Mouse (Mus musculus): ENCODE measurements around the gene Col4a2.

The Col4a2 gene

DNA sequence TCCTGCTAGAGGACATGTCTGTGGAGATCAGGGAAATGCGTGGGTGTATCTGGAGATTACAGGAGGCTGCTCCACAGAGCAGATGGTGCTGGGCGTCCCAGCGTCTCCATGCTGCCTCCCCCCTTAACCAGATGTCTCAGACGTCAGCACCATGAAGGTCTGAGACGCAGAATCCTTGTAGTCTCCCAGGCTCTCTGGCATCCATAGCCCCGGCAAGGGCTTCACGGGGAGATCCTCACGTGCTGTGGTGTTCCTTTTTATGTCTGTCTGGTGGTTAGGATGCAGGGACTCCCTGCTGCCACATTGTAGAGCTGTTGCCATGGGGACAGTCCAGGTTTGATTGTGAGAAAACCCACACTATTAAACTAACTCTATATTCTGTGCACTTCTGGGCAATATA is 101.7 kb downstream of the Col4a2 start:
- no peak for DNase-seq (ENCODE audit: low read depth, low spot score)

DNA sequence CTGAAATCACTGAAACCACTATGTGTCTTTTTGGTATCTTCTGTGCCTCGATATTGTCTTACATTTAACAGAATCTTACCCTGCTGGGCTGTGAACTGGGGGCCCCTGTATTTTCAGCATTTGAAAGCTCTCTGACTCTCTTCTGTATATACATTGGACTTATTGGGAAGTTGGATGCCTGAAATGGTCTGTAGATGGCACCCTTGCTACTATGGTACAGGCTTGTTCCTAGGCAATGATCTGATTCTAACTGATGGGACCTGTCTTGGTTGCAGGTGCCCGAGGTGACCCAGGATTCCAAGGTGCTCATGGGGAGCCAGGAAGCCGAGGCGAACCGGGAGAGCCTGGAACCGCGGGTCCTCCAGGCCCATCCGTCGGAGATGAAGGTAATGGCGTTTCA is 102.5 kb downstream of the Col4a2 start:
- DNase-seq (ENCODE audit: low read depth, low spot score), result no peak

DNA sequence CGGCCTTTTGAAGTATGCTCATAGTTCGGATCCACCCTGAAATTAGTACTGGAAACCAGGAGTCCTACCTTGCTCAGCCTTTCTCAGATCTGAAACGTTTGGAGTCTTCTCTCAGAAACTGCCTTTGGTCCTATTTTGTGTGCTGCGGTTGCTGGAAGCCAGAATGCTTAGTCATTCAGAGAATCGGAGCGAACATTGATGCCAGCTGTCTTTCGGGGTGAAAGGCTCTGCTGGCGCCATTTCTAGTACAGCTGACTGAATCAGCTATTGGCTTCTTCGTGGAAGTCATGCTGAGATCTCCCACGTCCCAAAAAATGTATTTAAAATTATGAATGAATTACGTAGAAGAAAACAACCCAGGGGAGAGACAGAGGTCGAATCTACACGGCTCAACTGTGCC is 105.2 kb downstream of the Col4a2 start:
- no peak for DNase-seq (ENCODE audit: low read depth, low spot score)

DNA sequence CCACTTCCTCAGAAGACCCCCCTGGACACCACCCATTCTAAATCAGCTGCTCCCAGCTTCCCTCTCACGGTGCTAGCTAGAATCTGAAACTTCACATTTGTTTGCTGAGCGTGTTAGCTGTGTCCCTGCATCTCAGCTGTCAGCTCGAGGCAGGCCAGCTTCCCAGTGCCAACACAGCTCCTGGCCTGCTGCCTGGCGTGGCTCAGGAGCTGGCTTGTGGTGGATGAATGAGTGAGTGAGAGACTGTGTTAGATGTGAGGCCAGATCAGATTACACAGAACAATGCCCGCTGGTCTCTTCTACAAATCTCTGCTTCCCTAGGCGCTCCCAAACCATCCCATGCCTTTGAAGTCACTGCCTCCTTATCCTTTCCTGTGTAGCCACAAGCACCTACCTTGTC is 106.6 kb downstream of the Col4a2 start:
- DNase-seq (ENCODE audit: low read depth, low spot score), result peak; percentile 70

DNA sequence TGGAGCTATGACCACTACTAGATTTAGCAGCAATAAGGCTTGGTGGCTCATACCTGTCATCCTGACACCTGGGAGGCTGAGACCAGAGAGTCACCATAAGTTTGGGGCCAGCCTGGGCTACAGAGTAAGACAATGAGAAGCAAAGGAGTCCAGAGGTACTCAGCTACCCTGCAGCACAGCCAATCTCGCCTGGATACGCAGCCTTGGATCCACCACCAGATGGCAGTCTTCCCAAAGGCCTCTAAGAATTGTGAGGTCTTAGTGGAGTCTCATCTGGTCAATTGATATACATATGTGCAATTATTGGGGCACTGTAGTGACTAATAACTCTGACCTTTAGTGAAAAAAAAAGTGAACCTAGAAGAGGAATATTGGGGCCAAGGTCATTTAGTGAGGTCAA is 107.0 kb downstream of the Col4a2 start:
- DNase-seq (ENCODE audit: low read depth, low spot score), result no peak

DNA sequence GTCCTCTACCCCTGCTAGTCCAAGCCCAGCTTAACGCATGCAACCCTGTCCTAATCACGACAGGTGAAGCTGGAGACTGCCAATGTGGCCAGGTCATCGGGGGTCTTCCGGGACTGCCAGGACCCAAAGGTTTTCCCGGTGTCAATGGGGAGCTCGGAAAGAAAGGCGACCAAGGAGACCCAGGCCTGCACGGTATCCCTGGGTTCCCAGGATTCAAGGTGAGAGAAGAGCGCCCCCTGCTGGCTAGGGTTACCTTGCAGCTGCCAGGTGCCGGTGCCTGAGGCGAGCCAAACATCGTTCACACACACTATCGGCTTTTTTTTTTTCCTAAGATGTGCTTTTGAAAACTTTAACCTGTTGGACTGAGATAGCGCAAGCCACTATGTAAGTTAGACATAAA is 108.5 kb downstream of the Col4a2 start:
- no peak for DNase-seq (ENCODE audit: low read depth, low spot score)

DNA sequence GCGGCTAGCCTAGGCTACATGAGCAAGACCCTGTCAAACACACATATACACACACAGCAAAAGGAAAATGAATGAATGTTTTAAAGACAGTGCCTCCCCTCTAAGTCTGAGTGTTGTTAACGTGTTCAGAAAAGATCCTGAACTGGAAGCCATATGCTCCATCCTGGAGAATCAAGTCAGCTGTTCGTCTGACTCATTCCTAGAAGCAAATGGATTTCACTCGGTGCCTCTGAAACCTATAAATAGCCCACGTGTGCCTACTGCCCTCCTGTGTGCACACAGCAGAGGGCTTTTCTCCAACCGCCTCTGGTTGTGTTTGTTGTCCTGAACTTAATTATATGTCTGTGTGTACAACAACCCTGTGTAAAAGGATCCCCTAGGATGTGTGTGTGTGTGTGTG is 109.4 kb downstream of the Col4a2 start:
- no peak for DNase-seq (ENCODE audit: low read depth, low spot score)

DNA sequence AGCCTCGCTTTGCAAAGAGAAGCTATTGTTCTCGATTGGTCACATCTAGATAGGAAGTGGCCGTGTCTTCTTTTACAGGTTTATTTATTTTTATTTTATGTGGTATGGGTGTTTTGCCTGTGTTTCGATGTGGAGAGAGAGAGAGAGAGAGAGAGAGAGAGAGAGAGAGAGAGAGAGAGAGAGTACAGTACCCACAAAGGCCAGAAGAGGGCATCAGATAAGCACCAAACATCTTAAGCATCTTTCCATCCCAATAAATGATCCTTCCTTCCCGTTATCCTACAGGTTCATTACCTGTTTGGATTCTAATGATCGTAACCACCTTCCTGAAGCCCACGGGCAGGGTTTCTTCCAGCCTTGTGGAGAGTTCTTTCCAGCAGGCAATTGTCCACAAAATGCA is 110.5 kb downstream of the Col4a2 start:
- no peak for DNase-seq (ENCODE audit: low read depth, low spot score)

DNA sequence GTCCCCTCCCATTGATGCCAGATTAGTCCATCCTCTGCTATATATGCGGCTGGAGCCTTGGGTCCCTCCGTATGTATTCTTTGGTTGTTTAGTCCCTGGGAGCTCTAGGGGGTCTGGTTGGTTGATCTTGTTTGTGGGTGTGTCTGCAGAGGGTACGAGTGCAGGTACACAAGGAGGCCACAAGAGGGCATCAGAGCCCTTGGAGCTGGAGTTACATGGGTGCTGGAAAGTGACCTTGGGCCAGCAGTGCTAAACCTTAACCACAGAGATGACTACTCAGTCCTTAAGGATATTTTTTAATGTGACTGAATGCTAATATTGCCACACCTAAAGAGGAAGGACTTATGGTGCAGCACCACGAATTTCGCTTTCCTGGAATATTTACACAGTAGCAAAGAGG is 118.1 kb downstream of the Col4a2 start:
- no peak for DNase-seq (ENCODE audit: low read depth, low spot score)

DNA sequence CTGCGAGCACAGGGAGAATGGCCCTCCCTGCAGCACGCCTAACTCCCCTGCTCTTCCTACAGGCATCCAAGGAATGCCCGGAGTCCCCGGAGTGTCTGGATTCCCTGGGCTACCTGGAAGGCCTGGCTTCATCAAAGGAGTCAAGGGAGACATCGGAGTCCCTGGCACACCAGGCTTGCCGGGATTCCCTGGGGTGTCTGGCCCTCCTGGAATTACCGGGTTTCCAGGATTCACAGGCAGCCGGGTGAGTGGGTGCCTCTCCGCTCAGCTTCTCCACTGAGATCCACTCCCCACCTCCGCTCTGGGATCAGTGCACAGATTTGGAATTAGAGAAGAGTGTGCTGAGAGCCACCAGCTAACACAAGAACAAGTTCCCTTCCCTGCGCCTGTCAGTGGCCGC is 125.3 kb downstream of the Col4a2 start:
- DNase-seq (ENCODE audit: low read depth, low spot score), result no peak

DNA sequence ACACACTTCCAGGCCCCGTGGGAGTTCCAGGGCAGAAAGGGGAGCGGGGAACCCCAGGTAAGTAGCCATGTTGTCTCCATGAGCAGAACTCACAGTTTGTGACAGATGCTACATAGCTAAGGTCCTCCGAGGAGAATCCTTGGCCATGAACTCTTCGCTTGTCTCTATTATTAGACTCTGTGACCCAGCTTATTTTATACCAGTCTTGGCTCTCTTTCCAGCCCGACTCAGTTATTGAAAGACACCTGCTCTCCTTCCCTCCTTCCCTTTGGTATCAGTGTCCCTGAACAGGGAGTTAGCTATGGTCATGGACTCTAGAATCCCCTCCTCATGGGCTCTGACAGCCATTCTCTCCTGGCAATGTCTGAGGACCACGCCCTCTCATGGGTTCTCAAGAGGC is 128.7 kb downstream of the Col4a2 start:
- no peak for DNase-seq (ENCODE audit: low read depth, low spot score)

DNA sequence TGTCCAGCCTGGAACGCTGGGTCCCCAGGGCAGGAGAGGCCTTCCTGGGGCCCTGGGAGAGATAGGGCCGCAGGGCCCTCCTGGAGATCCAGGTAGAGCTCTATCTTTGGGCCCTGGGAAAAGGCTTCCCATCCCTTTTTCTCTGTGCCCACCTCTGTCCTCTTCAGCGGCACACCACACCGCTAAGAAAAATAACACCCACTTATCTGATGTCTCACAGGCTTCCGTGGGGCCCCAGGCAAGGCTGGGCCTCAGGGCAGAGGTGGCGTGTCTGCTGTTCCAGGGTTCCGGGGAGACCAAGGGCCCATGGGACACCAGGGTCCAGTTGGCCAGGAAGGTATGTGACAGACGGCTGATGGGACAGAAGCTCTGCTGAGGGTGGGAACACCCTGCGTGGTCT is 131.0 kb downstream of the Col4a2 start:
- DNase-seq (ENCODE audit: low read depth, low spot score), result no peak

DNA sequence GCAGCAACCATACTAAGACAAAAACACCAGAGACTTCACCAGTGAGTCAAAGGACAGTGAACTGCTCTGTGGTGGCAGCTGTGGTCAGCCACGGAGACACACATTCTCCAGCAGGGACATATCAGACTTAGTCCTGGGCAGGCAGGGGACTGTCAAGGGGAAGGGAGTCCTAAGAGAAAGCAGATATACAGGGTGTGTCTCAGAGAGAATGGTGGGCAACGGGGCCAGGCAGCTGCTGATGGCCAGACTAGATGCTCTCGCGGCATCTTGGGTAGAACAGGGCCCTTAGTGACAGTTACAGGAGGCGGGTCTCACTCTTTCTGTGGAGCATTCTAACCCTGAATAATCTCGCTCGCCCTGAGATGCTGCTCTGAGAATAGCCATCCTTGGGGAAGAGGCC is 131.6 kb downstream of the Col4a2 start:
- DNase-seq (ENCODE audit: low read depth, low spot score), result no peak

DNA sequence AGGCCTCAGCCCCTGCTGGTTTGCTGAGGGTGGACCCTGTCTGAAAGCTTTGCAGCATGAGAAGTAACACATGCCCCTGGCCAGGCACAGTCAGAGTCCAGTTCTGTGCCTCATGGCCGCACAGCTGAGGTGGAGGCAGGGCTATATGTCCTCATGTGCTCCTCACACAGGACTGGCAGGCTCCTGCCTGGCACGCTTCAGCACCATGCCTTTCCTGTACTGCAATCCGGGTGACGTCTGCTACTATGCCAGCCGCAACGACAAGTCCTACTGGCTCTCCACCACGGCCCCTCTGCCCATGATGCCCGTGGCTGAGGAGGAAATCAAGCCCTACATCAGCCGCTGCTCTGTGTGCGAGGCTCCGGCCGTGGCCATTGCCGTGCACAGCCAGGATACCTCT is 133.2 kb downstream of the Col4a2 start:
- DNase-seq (ENCODE audit: low read depth, low spot score), result no peak

DNA sequence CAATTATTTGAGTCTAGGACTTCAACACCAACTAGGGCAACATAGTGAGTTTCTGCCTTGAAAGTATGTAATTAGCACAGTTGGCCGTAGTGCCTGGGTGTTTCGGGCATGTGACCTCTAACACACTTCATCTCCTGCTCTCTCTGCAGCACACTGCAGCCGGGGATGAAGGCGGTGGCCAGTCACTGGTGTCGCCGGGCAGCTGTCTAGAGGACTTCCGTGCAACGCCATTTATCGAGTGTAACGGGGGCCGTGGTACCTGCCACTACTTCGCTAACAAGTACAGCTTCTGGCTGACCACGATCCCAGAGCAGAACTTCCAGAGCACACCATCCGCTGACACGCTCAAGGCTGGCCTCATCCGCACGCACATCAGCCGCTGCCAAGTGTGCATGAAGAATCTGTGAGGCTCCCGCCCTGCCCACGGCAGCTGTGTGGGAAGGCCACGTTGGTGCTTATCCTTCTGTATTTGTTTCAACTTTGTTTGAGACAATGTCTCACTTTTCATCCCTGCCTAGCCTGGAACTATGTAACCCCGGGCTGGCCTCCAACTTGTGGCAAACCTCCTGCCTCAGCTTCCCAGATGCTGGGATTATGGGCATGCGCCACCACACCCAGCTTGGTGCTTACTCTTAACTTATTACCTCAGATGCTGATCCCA is 135.4 kb downstream of the Col4a2 start:
- no peak for DNase-seq (ENCODE audit: low read depth, low spot score)

DNA sequence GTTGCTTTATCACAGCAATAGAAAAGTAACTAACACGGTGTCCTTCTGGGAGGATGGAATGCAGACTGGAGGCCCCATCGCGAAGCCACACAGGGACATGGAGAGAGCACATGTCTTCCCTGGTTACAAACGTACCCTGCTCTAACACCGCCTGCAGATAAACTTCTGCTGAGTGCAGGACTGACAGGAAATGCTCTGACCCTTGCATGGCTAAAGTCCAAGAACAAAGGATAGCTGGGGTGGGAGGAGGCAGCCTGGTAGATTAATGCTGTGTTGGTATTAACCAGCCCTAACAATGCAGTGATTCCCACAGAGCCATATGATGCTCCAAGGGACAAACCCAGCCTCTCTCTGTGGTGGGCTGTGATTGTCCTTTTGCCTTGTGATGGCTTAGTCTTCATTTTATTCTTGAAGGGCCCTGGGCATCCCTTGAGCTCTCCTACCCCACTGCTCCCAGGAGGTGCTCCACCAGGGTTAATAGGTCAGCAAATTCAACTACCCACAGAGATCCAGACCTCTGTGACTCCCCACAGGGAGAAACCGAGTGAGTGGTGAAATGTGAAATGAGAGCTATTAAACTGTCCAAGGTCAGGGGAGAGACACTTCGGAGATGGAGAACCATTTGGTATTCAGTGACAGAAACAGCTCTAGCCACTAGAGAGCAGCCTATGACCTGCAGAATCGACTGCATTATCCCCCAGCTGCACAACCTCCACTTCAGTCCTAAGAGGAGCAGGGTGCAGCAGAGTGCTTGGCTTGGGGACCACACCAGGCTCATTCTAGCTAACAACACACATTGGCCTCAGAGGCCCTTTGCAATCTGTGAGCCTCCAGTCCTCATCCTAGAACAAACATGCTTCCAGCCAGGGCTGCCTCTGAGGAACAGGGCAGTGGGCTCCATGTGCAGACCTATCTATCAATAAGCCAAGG is 137.8 kb downstream of the Col4a2 start:
- no peak for DNase-seq (ENCODE audit: low read depth, low spot score)

DNA sequence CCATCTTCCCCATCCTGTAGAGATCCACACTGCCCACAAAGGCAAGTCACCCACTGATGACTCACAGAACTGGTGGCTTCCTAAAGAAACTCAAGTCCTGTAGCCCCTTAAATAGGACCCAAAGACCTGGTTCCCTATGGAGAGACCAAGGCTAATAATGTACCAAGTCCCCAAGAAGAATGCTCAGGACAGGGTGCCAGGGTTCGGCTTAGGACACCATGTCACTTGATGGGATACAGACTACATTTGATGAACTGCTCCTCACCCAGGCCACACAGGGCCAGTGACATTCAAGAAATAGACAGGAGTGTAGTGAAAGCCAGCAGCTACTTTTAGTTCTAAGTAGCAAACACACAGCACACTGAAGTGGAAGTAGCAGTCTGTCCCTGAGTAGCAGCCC is 139.5 kb downstream of the Col4a2 start:
- no peak for DNase-seq (ENCODE audit: low read depth, low spot score)

DNA sequence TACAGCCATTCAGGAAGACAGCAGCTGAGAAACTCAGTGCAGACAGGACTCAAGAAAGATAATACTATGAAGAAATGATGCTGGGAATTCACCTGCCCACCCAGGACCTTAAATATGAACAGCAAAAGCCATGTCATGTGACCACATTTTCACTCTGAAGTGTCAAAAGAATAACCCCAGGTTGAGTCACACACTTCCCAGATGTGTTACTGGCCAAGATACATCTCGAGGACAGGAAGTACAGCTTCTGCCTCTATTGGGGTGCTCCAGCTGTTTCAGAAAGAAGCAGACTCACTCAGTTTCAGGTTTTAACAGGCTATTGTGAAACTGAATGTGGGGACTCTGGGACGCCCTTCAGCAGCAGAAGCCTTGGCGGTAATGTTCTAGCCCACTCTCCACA is 140.0 kb downstream of the Col4a2 start:
- no peak for DNase-seq (ENCODE audit: low read depth, low spot score)

DNA sequence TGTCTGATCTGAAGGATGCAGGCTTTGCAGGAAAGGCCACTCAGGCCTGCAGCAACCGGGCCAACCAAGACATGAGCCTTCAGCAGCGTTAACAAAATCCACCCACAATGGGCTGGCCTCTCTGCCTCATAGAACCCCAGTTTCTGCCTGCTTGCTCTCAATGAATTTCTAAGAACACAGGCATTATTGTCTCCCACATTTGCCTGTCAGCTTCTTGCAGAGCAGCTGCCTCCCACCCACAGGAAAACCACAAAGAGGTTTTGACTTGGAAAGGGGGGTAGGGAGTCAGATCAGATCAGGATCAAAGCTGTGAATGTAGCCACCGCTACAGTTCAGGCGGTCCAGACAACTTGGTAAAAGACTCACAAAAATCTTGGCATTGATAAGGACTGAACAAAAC is 140.4 kb downstream of the Col4a2 start:
- DNase-seq (ENCODE audit: low read depth, low spot score), result no peak

DNA sequence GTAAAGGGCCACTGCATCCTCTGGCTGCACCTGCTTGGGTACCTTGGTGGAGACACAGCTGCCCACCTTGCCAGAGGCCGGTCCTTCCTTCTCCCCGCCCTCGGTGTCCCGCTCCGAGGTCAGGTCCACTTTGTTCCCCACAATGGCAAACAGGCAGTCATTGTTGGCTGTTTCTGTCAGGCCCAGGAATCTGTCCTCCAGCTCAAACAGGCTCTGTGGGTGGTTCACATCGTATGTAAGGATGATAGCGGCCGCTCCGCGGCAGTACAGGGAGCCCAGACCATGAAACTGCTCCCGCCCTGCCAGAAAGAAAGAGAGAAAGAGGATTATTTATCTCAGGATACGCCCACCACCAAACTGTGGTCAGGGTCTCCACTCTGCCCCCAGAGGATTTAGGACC is 141.6 kb downstream of the Col4a2 start:
- no peak for DNase-seq (ENCODE audit: low read depth, low spot score)

DNA sequence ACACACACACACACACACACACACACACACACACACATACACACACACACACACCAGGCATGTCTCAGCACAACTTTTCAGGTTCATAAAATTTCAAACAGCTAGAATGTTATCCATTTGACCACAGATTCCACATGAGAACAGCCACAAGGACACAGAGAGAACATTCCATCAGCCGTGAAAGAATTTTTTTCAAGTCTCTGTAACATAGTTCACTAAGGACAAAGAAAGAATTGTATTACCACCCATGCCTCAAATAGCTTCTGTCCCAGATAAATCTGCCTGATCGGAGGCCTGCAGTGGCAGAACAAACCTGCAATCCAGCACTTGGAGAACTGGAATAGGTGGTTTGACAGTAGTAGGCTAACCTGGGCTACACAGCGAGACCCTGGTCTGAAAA is 144.7 kb downstream of the Col4a2 start:
- DNase-seq (ENCODE audit: low read depth, low spot score), result no peak

DNA sequence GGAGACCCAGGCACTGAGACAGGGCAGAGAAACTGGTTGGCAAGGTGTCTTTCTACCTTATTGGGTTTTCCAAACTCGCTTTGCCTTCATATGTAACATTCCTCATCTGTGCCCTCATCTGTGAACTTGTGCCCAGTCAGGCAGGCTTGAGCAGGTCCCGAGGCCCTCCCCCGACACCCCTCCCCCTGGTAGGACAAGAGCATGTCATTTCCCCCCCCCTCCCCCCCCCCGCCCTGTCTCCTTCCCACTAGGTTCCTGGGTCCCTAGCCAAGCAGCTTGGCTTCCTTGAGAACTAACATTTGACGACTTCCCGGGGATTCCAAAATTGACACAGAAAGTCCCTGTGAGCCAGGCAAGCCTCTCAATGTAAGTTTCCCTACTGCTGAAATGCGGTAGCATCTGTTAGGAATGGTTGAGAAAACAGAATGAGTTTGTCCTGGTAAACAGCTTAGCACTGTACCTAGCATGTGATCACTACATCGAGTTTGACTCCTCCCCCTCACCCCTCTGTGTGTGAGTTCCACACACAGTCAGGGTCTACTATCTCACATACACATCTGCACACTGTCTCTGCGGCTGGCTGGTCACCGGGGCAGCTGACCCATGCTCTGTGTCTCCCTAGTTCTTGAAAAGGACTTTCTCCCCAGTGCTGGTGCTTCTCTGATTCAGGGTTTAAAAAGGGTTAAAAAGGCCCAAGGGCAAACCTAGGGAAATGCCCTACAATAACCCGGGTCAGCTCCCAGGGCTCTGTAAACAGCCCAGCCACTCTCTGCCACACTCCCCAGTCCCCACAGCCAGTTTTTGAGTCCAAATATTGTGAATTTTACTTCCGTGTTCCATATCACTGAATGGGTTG is 145.6 kb downstream of the Col4a2 start:
- DNase-seq (ENCODE audit: low read depth, low spot score), result no peak
